Mouse (Mus musculus): Measurements from ENCODE around the gene Cap2. TPM values are rescaled to one million over a fixed set of nuclear protein-coding genes. Genes with fewer than 3 reads are reported as not detected.
A peak's percentile ranks its signal among the peaks of the same experiment; 100 is the strongest.

Gene Cap2
- polyA plus RNA-seq, 1 experiment, result 134 TPM

DNA sequence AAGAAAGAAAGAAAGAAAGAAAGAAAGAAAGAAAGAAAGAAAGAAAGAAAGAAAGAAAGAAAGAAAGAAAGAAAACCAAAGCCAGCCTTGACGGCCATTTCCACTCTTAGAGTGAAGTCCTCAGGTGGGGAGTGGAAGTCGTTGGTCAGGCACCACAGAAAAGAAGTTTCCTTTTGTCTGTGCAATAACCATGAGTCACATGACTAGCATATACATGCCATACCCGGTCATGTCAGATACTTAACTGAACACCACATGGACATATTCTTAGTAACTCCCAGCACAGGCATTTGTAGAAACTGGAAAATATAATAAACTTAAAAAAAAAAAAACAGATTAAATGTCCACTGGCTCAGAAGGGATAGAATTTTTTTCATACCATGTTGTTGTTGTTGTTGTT, 16.0 kb upstream of the Cap2 start:
- H3K36me3 ChIP-seq (ENCODE audit: control insufficient read depth, insufficient read depth, low read length), result no peaks in the 10 kb centered on the region
- TF ChIP-seq CTCF (IDR thresholded peaks at IDR 0.05; ENCODE audit: control insufficient read depth, insufficient read depth, insufficient replicate concordance, low read depth, low read length) (no peak), POLR2A (IDR thresholded peaks at IDR 0.05; ENCODE audit: control insufficient read depth, low read depth, low read length) (no peak)
- H3K27ac ChIP-seq (ENCODE audit: control insufficient read depth, insufficient read depth, low read depth, low read length), result no peak overlapping the region
- H3K4me1 ChIP-seq (ENCODE audit: control insufficient read depth, insufficient read depth, low read length), result no peaks in the 10 kb centered on the region
- H3K27me3 ChIP-seq (ENCODE audit: control insufficient read depth, insufficient read depth, low read length), result no peaks in the 10 kb centered on the region
- H3K4me3 ChIP-seq (ENCODE audit: control insufficient read depth, low read depth, low read length), result no peak overlapping the region

DNA sequence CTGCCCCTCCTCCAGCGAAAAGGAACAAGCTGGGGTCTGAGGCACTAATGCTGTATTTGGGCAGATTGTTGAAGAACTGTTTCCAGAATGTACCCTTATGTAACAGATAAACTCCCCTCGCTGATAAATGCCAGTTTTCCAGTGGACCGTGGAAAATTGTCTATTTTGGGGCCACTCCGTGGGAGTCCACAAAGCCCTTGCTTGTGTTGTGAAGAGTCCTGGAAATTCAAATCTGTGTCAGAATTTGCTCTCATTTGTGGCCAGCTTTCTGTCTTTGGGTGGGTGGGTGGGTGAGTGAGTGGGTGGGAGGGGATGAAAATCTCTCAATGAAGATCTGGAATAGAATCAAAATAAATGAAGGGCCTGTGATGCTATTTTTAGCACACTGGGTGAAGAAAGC, 13.5 kb upstream of the Cap2 start:
- no peak for TF ChIP-seq CTCF (IDR thresholded peaks at IDR 0.05; ENCODE audit: control insufficient read depth, insufficient read depth, insufficient replicate concordance, low read depth, low read length)
- no peaks in the 10 kb centered on the region for H3K36me3 ChIP-seq (ENCODE audit: control insufficient read depth, insufficient read depth, low read length)
- no peak overlapping the region for H3K4me3 ChIP-seq (ENCODE audit: control insufficient read depth, low read depth, low read length)
- H3K4me1 ChIP-seq (ENCODE audit: control insufficient read depth, insufficient read depth, low read length), result no peaks in the 10 kb centered on the region
- H3K27ac ChIP-seq (ENCODE audit: control insufficient read depth, insufficient read depth, low read depth, low read length), result no peak overlapping the region
- H3K27me3 ChIP-seq (ENCODE audit: control insufficient read depth, insufficient read depth, low read length), result no peaks in the 10 kb centered on the region

GRCm38 (mm10) chr13:46490644-46491043, 11.0 kb upstream of the Cap2 start:
- TF ChIP-seq POLR2A (IDR thresholded peaks at IDR 0.05; ENCODE audit: control insufficient read depth, low read depth, low read length) (no peak), CTCF (IDR thresholded peaks at IDR 0.05; ENCODE audit: control insufficient read depth, insufficient read depth, insufficient replicate concordance, low read depth, low read length) (no peak)
- H3K4me1 ChIP-seq (ENCODE audit: control insufficient read depth, insufficient read depth, low read length), result no peaks in the 10 kb centered on the region
- no peaks in the 10 kb centered on the region for H3K27me3 ChIP-seq (ENCODE audit: control insufficient read depth, insufficient read depth, low read length)
- H3K4me3 ChIP-seq (ENCODE audit: control insufficient read depth, low read depth, low read length), result no peak overlapping the region
- no peaks in the 10 kb centered on the region for H3K36me3 ChIP-seq (ENCODE audit: control insufficient read depth, insufficient read depth, low read length)
- H3K27ac ChIP-seq (ENCODE audit: control insufficient read depth, insufficient read depth, low read depth, low read length), result no peak overlapping the region

DNA sequence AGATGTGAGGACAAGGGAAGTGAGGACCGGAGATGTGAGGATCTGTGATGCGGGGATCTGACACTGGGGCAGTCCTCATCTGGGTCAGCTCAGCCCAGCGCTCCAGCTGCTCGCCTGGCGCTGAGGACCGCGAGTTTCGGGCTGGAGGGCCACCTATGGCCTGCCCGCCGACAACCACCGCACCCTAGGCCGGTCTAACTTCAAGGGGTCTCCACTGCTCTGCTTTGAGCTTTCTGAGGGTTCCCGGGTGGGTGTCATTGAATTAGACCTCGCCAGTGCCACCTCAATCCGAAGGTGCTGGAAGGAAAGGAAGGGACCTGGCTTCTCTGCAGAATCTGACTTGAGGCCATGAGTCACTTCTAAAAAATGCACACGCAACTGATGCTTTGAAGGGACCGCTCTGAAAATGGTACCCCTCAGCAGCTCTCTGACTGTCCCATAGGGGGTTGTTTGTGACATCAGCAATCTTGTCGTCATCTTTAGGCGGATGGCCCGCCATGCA, 793 bp downstream of the Cap2 start:
- H3K27me3 ChIP-seq (ENCODE audit: control insufficient read depth, insufficient read depth, low read length), result peaks cover 2% of the 10 kb centered on the region
- no peak overlapping the region for H3K27ac ChIP-seq (ENCODE audit: control insufficient read depth, insufficient read depth, low read depth, low read length)
- TF ChIP-seq POLR2A (IDR thresholded peaks at IDR 0.05; ENCODE audit: control insufficient read depth, low read depth, low read length), result no peak; the same call in 1 of the 2 replicates
- no peak for TF ChIP-seq CTCF (IDR thresholded peaks at IDR 0.05; ENCODE audit: control insufficient read depth, insufficient read depth, insufficient replicate concordance, low read depth, low read length)
- H3K4me3 ChIP-seq (ENCODE audit: control insufficient read depth, low read depth, low read length), result peak overlapping the region; percentile 85
- H3K4me1 ChIP-seq (ENCODE audit: control insufficient read depth, insufficient read depth, low read length), result peaks cover 2% of the 10 kb centered on the region; the same call in 1 of the 2 replicates
- H3K36me3 ChIP-seq (ENCODE audit: control insufficient read depth, insufficient read depth, low read length), result no peaks in the 10 kb centered on the region

DNA sequence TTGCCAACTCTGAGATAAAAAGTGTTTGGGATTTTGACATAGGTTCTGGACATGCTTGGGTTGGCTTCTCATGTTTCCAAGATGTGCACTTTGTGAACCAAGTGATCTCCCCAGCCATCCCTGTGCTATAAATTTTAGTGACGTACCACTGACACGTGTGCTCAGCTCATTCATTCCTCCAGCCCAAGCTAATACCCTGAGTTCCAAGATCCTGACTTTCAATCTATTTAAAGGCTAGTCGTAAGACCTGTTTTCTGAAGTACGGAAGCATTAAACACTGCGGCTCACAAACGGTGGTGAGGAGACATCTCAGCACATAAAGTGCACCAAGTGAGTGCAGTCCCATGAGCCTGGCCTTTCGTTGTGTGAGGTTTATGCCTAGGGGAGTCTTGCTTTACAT, 6.3 kb downstream of the Cap2 start:
- TF ChIP-seq POLR2A (IDR thresholded peaks at IDR 0.05; ENCODE audit: control insufficient read depth, low read depth, low read length), result no peak
- TF ChIP-seq CTCF (IDR thresholded peaks at IDR 0.05; ENCODE audit: control insufficient read depth, insufficient read depth, insufficient replicate concordance, low read depth, low read length), result no peak
- H3K27me3 ChIP-seq (ENCODE audit: control insufficient read depth, insufficient read depth, low read length), result no peaks in the 10 kb centered on the region
- H3K27ac ChIP-seq (ENCODE audit: control insufficient read depth, insufficient read depth, low read depth, low read length), result no peak overlapping the region
- H3K4me3 ChIP-seq (ENCODE audit: control insufficient read depth, low read depth, low read length), result no peak overlapping the region
- no peaks in the 10 kb centered on the region for H3K36me3 ChIP-seq (ENCODE audit: control insufficient read depth, insufficient read depth, low read length)
- H3K4me1 ChIP-seq (ENCODE audit: control insufficient read depth, insufficient read depth, low read length), result no peaks in the 10 kb centered on the region; the same call in 1 of the 2 replicates

GRCm38 (mm10) chr13:46508823-46509222, 7.2 kb downstream of the Cap2 start:
- no peak overlapping the region for H3K27ac ChIP-seq (ENCODE audit: control insufficient read depth, insufficient read depth, low read depth, low read length)
- no peaks in the 10 kb centered on the region for H3K27me3 ChIP-seq (ENCODE audit: control insufficient read depth, insufficient read depth, low read length)
- no peak overlapping the region for H3K4me3 ChIP-seq (ENCODE audit: control insufficient read depth, low read depth, low read length)
- H3K4me1 ChIP-seq (ENCODE audit: control insufficient read depth, insufficient read depth, low read length), result no peaks in the 10 kb centered on the region
- TF ChIP-seq CTCF (IDR thresholded peaks at IDR 0.05; ENCODE audit: control insufficient read depth, insufficient read depth, insufficient replicate concordance, low read depth, low read length), result no peak
- TF ChIP-seq POLR2A (IDR thresholded peaks at IDR 0.05; ENCODE audit: control insufficient read depth, low read depth, low read length), result no peak
- H3K36me3 ChIP-seq (ENCODE audit: control insufficient read depth, insufficient read depth, low read length), result no peaks in the 10 kb centered on the region

DNA sequence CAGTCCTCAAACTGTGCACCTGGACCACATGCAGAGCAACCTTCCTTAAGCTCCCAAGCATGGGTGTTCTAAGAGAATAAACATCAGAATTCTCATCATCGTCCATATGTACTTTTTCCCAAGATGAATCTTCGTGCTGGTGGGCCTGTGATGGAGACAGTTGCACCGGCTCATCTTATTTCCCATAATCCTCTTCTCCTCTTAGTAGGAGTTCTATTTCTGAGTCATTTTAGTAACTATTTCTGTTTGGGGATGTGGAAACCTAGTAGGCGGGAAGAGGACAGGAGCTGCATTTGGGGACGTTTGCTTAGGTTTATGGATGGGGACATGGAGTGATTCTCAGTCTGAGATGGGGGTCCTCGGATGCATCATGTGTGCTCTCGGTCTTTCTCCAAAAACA, 8.8 kb downstream of the Cap2 start:
- Histone ChIP-seq H3K27me3 (ENCODE audit: control insufficient read depth, insufficient read depth, low read length) (no peaks in the 10 kb centered on the region), H3K27ac (ENCODE audit: control insufficient read depth, insufficient read depth, low read depth, low read length) (no peak overlapping the region), H3K4me1 (ENCODE audit: control insufficient read depth, insufficient read depth, low read length) (no peaks in the 10 kb centered on the region; the same call in 1 of the 2 replicates), H3K4me3 (ENCODE audit: control insufficient read depth, low read depth, low read length) (no peak overlapping the region), H3K36me3 (ENCODE audit: control insufficient read depth, insufficient read depth, low read length) (no peaks in the 10 kb centered on the region)
- TF ChIP-seq POLR2A (IDR thresholded peaks at IDR 0.05; ENCODE audit: control insufficient read depth, low read depth, low read length), result no peak
- TF ChIP-seq CTCF (IDR thresholded peaks at IDR 0.05; ENCODE audit: control insufficient read depth, insufficient read depth, insufficient replicate concordance, low read depth, low read length), result no peak

DNA sequence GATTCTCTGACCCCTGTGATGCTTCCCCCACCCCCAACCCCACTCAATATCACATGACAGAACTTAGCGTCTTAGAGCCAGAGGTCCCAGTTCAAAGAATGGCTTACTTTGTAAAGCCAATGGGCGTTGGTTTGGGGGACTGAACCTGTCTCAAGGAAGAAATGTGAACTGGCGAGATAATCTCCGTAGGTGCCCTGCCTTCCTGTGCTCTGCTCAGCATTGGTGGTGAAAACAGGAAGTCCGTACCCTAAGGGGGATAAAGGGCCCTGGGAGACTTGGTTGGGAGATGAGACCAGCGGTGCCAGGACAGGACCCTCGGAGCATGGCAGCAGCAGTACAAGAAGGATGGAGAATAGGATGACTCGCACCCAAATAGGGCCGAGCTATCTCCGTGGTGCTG, 12.8 kb downstream of the Cap2 start:
- no peaks in the 10 kb centered on the region for H3K27me3 ChIP-seq (ENCODE audit: control insufficient read depth, insufficient read depth, low read length)
- H3K4me1 ChIP-seq (ENCODE audit: control insufficient read depth, insufficient read depth, low read length), result no peaks in the 10 kb centered on the region; the same call in 1 of the 2 replicates
- no peak overlapping the region; the same call in 1 of the 2 replicates for H3K4me3 ChIP-seq (ENCODE audit: control insufficient read depth, low read depth, low read length)
- H3K27ac ChIP-seq (ENCODE audit: control insufficient read depth, insufficient read depth, low read depth, low read length), result no peak overlapping the region; the same call in 1 of the 2 replicates
- no peaks in the 10 kb centered on the region for H3K36me3 ChIP-seq (ENCODE audit: control insufficient read depth, insufficient read depth, low read length)
- TF ChIP-seq CTCF (IDR thresholded peaks at IDR 0.05; ENCODE audit: control insufficient read depth, insufficient read depth, insufficient replicate concordance, low read depth, low read length), result no peak
- TF ChIP-seq POLR2A (IDR thresholded peaks at IDR 0.05; ENCODE audit: control insufficient read depth, low read depth, low read length), result no peak

Data from testis, adult 2 months (tissue).